ENCODE assay signal across 7 mouse cellular contexts in genomic region chr5:9161456-9162041, GRCm38 (mm10). TPM values are rescaled to one million over a fixed set of nuclear protein-coding genes. Genes with fewer than 3 reads are reported as not detected.
DNase-seq lines count a peak whose midpoint lies in the region; ATAC-seq lines count a peak whose summit lies in the region.

Gene Dmtf1, minus strand, starts transcription at chr5:9161776.

- ATAC-seq in embryonic facial prominence, embryonic 12.5 days (ENCODE audit: insufficient number of reproducible peaks, insufficient read depth, low FRiP score, low TSS enrichment), result peak; percentile 92
- ATAC-seq in limb, embryonic 11.5 days (ENCODE audit: insufficient number of reproducible peaks, low FRiP score, low TSS enrichment, low read depth), result peak; percentile 94
- peak; percentile 95 for ATAC-seq in midbrain, embryonic 14.5 days (ENCODE audit: low FRiP score, low TSS enrichment)

- peak within 1 kb of the TSS; percentile 95 for H3K9ac ChIP-seq in embryonic facial prominence, embryonic 12.5 days
- peak within 1 kb of the TSS; percentile 95 for H3K9ac ChIP-seq in limb, embryonic 11.5 days (ENCODE audit: low read length)
- H3K9ac ChIP-seq in midbrain, embryonic 14.5 days (replicated peaks; ENCODE audit: low read length), result peak within 1 kb of the TSS; percentile 97

- H3K9me3 ChIP-seq in embryonic facial prominence, embryonic 12.5 days, result no peaks in the 10 kb centered on the region
- H3K9me3 ChIP-seq in limb, embryonic 11.5 days (ENCODE audit: control insufficient read depth, low read length), result no peaks in the 10 kb centered on the region
- no peaks in the 10 kb centered on the region for H3K9me3 ChIP-seq in midbrain, embryonic 14.5 days (ENCODE audit: control insufficient read depth, low read length)

- peak within 1 kb of the TSS; percentile 100 for H3K27ac ChIP-seq in embryonic facial prominence, embryonic 12.5 days
- peak within 1 kb of the TSS; percentile 100 for H3K27ac ChIP-seq in limb, embryonic 11.5 days (replicated peaks; ENCODE audit: low read depth, low read length)
- peak within 1 kb of the TSS; percentile 99 for H3K27ac ChIP-seq in midbrain, embryonic 14.5 days (replicated peaks; ENCODE audit: low read depth, low read length)

- under 1% methylated on average over 63 of the region's 64 CpGs for WGBS in embryonic facial prominence, embryonic 12.5 days
- WGBS in limb, embryonic 11.5 days, result under 1% methylated on average over 64 of the region's 64 CpGs
- under 1% methylated on average over 64 of the region's 64 CpGs for WGBS in midbrain, embryonic 14.5 days

- no peaks in the 10 kb centered on the region for H3K36me3 ChIP-seq in embryonic facial prominence, embryonic 12.5 days
- no peaks in the 10 kb centered on the region for H3K36me3 ChIP-seq in limb, embryonic 11.5 days (ENCODE audit: control insufficient read depth, insufficient read depth, low read length)
- H3K36me3 ChIP-seq in midbrain, embryonic 14.5 days (ENCODE audit: control insufficient read depth, insufficient read depth, low read length), result no peaks in the 10 kb centered on the region

- peak; percentile 88 for DNase-seq in adrenal gland, postnatal 25 days
- DNase-seq in heart, adult 11 months, result peak; percentile 99
- peak; percentile 89 for DNase-seq in kidney, adult 18-20 months
- DNase-seq in limb, embryonic 11.5 days (ENCODE audit: low spot score), result peak; percentile 94
- DNase-seq in midbrain, embryonic 14.5 days, result peak; percentile 98
- DNase-seq in spleen, adult 18-20 months, result peak; percentile 77 to 83

- no peaks in the 10 kb centered on the region for H3K27me3 ChIP-seq in embryonic facial prominence, embryonic 12.5 days
- H3K27me3 ChIP-seq in limb, embryonic 11.5 days (ENCODE audit: control insufficient read depth, insufficient read depth, low read length), result no peaks in the 10 kb centered on the region
- no peaks in the 10 kb centered on the region for H3K27me3 ChIP-seq in midbrain, embryonic 14.5 days (ENCODE audit: control insufficient read depth, insufficient read depth, low read length)

- peaks cover 8% of the 10 kb centered on the region; the same call in 1 of the 2 replicates for H3K4me1 ChIP-seq in embryonic facial prominence, embryonic 12.5 days
- no peaks in the 10 kb centered on the region for H3K4me1 ChIP-seq in limb, embryonic 11.5 days (ENCODE audit: control insufficient read depth, insufficient read depth, low read length)
- peaks cover 12% of the 10 kb centered on the region; the same call in 1 of the 2 replicates for H3K4me1 ChIP-seq in midbrain, embryonic 14.5 days (ENCODE audit: control insufficient read depth, insufficient read depth, low read length)

- H3K4me3 ChIP-seq in embryonic facial prominence, embryonic 12.5 days, result peak within 1 kb of the TSS; percentile 92
- H3K4me3 ChIP-seq in limb, embryonic 11.5 days (ENCODE audit: low read depth, low read length), result peak within 1 kb of the TSS; percentile 90
- H3K4me3 ChIP-seq in midbrain, embryonic 14.5 days (replicated peaks; ENCODE audit: low read depth, low read length), result peak within 1 kb of the TSS; percentile 88

- peak within 1 kb of the TSS; percentile 67 for H3K4me2 ChIP-seq in embryonic facial prominence, embryonic 12.5 days (replicated peaks)
- peak within 1 kb of the TSS; percentile 61 for H3K4me2 ChIP-seq in limb, embryonic 11.5 days (ENCODE audit: low read depth, severe bottlenecking)
- H3K4me2 ChIP-seq in midbrain, embryonic 14.5 days (ENCODE audit: low read length), result peak within 1 kb of the TSS; percentile 78

RNA-seq across cellular contexts. Expression of gene Dmtf1, which starts in this region (rescaled TPM):
- total RNA-seq in adrenal gland, postnatal 25 days (2021), result 32.8 and 36.3 TPM in 2 replicates
- 62.8 and 67.2 TPM in 2 replicates for polyA plus RNA-seq in embryonic facial prominence, embryonic 12.5 days (2016; fragmentation: Nextera tagmentation; extraction: Ambion mirVana)
- 65.2 and 69.6 TPM in 2 replicates for polyA plus RNA-seq in limb, embryonic 11.5 days (2014; fragmentation: Nextera tagmentation; extraction: Ambion mirVana)
- polyA plus RNA-seq in midbrain, embryonic 14.5 days (2014; fragmentation: Nextera tagmentation; extraction: Ambion mirVana), result 48.8 and 72.8 TPM in 2 replicates

Comparison
In these comparisons a context has a peak if more than half of its experiments do, and no peak if none do; other contexts are left out.
1. Peak in every context shown above with its lines: DNase-seq, ATAC-seq, H3K4me3 ChIP-seq and H3K27ac ChIP-seq.